Mouse (Mus musculus): ENCODE measurements around the gene Adgrg1.
A peak's percentile ranks its signal among the peaks of the same experiment; 100 is the strongest.

The Adgrg1 gene

DNA sequence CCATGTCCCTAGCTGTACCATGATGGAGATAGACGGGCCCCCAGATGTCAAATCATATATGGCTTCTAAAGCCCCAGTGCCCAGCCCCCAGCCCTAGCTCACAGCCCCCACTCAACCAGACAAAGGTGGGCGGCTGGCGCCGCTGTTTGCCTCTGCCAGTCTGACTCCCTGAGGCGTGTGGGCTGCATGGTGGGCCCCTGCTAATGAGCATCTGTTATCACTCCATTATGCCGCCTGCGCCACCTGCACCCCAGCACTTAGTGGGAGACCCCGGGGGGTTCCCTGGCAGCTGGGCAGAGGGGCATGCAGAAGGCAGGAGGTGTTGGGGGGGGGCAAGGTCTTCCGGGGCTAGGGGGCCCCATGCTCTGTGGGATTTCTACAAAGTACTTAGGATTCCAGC is 3.6 kb downstream of the Adgrg1 start:
- DNase-seq: no peak

DNA sequence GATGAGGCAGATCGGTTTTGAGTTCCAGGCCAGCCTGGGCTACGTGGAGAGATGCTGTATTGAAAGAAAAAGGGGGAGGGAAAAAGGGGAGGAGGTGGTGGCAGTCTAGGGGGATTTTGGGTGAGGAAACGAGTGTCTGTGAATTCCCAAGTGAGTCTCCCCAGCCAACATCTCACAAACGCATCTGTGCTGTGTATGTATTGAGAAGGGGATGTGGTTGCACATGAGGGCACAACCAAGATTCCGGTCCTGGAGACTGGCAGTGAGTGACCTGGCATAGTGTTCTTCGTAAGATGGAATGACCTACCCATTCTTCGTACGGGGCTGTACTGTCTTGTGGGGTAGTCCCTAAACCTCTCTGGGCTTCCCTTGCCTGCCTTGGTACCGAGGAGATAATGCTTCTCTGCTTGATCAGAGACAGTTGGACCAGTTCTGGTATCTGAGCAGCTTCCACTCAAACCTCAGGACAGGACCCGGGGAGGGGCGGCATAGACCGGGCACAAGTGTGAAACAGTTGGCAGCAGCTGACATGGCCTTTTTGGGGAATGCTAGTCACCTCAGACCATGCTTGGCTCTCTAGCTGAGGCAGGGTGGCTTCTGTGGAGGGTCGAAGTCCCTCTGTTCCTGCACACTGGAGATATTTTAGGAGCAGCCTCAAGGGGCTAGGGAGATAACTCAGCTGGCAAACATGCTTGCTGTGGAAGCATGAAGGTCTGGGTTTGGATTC is 4.2 kb downstream of the Adgrg1 start:
- no peak for DNase-seq

DNA sequence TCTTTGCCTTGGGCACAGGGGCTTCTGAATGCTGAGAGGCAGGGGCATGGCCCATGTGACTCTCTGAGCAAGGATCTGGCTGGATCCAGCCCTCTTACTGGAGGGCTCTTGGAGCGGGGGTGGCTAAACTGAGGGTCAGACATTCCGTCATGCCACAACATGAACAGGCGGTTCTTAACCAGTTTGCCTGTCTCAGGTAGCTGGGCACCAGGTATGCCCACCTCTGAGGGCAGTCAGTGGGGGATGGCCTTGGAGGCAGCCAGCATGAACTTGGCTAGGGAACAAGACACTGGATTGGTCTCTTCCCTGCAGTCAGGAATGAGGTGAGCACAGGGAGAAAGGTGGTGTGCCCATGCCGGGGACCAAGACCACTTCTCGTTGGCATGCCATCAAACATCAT is 5.6 kb downstream of the Adgrg1 start:
- DNase-seq: peak; percentile 89

DNA sequence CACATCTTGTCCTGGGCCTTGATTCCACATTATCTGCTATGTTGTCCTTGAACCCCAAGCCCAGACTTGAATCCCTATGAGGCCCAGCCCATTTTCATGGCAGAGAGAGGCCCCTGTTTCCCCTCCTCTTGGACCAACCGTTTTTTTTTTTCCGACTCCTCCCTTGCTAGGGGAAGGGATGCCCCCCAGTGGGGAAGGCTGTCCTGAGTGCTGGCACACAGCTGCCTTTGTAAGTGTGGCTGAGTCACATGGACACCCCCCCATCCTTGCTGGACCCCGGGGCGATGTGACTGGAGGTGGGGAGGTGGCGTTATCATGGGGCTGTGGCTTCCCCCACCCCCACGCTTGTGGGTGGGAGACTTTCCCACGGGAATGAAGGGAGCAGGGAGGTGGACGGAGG is 6.4 kb downstream of the Adgrg1 start:
- DNase-seq: peak; percentile 90

DNA sequence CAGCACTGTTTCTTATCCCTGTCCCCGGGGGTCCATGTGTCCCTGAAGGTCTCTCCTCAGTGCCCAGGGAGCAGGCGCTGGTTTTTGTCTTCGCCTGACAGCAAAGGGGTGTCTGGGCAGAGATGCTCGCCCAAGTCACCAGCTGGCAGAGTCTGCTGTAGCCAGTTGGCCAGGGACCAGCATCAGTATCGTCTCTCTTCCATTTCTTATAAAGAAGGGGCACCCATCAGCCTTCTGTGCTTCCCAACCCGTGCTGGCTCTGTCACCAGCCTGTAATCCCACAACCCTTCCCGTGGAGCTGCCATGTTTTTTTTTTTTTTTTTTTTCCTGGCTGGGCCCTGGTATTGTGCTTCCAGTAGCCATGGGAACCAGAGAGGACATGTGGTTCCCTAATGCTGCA is 7.3 kb downstream of the Adgrg1 start:
- no peak for DNase-seq

DNA sequence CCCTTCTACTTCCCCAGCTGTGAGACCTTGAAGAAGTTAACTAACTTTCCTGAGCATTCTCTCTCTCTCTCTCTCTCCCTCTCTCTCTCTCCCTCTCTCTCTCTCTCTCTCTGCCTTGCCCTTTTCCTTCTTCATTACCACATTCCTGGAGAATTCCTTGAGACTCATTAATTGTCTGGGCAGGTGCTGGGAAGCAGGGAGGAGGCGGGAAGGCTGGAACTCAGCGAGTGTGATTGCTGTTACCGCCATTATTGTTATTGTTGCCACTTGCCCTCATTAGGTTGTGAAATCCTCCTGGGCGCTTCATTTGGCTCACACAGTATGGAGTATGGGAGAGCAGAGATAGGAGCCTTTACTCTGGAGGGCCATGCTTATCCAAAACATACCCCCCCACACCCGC is 8.6 kb downstream of the Adgrg1 start:
- no peak for DNase-seq

DNA sequence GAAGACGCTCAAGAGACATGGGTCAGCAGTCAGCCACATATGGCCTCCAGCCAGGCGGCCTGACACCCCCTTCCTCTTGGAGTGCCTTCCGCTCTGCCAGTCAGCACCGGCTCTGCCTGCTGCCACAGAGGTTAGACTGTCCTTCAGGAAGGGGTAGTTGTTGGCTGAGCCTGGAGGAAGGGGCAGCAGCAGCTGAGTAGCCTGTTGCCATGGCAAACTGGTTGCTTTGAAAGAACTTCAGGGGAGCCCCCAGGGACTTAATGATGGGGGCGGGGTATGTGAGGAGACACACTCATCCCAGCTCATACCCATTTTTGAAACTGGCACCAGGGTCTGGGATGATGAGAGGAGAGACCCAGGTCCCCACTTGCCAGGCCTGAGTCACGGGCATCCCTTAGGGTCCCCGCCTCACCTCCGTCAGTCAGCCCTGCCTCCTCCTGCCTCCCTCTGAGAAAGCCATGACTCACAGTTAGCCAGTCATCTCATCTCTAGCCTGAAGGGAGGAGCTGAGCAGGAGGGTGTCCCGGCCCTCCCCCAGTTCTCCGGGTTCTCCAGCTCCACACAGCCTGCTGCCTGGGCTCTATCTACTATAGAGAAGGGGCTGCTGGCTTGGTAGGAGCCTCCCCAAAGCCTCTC is 9.4 kb downstream of the Adgrg1 start:
- peak; percentile 99 for DNase-seq

DNA sequence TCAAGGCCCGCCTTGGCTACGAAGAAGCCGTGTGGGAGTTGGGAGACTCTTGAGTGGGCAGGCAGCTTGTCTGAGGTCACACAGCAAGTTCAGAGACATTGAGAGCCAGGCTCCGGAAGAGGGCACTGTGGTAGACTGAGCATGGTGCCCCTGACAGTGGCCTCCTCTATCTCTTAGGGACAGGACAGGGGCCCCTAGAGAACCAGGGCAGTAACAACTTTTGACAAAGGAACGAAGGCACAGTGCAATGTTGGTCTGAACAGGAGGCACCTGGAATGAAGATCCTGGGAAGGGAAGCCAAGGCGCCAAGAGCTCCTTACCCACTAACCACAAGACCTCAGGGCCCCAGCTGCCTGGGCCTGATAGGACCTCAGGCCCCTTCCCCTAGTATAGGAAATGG is 10.5 kb downstream of the Adgrg1 start:
- DNase-seq: peak; percentile 94

DNA sequence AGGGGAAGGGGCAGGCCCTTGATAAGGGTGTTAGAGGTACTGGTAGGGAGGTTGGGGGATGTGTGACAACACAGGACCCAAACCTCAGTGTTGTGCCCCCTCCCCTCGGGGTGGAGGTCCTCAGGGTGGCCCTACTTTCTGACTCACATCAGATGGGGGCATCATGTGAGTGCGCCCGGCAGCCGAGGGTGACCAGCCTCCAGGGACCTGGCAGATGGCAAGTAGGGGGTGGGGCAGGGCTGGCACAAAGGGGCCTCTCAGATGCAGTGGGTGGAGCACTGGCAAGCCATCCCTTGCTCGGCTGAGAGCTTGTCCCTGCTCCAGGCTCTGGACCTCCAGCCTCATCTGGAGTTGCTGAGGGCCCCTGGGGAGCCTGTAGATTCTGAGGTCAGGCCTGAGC is 12.1 kb downstream of the Adgrg1 start:
- DNase-seq: peak; percentile 96

DNA sequence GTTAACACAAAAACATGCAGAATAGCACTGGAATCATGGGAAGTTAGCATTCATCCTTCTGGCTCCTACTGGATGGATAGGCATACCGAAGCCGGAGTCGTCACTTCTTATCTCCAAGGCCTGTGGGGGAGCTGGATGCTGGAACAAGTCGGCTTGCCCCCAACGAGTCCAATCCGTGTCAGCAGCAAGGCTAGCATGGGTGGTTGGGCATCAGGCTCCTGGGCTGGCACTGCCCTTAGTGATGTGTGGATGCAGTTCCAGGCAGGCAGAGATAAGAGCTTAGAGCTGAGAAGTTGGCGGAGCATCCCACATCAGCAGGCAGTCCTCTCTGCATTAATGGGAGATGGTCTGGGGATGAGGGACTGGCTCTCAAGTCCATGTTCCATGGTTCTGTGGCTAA is 13.0 kb downstream of the Adgrg1 start:
- peak; percentile 87 for DNase-seq

DNA sequence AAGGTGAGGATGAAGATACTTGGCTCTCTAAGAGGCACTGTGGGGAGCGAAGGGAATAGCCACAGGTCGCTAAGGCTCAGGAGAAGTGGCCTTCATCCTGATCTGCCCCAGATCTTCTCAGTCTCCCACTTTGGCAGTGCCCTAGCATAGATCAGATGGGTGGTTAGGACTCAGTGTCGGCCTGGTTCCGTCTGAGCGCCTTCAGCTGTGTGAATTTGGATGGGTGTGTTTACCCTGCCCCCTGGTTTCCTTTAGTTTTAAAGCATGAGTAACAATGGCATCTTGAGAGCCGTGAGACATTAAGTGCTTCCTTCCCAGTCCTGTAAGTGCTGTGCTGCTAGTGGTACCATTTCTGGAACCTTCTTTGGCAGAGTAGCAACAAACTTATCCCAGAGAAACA is 14.1 kb downstream of the Adgrg1 start:
- DNase-seq: peak; percentile 87

DNA sequence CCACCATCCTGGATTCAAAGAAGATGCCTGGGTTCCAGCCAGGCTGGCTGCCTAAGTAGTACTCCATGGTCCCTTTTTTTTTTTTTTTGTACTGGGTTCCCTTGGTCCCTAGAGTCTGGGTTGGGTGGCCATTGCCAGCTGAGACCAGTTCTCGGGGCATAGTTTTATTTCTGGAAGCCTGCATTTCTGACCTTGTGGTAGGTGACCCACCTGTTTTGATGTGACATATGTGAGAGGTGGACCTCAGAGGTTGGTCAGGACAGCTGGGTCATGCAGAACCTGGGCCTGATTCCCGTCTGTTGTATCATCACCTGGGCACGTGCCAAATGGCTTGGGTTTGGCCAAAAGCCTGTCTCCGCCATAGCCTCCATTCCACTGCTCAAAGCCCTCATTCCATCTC is 15.2 kb downstream of the Adgrg1 start:
- peak; percentile 85 for DNase-seq

DNA sequence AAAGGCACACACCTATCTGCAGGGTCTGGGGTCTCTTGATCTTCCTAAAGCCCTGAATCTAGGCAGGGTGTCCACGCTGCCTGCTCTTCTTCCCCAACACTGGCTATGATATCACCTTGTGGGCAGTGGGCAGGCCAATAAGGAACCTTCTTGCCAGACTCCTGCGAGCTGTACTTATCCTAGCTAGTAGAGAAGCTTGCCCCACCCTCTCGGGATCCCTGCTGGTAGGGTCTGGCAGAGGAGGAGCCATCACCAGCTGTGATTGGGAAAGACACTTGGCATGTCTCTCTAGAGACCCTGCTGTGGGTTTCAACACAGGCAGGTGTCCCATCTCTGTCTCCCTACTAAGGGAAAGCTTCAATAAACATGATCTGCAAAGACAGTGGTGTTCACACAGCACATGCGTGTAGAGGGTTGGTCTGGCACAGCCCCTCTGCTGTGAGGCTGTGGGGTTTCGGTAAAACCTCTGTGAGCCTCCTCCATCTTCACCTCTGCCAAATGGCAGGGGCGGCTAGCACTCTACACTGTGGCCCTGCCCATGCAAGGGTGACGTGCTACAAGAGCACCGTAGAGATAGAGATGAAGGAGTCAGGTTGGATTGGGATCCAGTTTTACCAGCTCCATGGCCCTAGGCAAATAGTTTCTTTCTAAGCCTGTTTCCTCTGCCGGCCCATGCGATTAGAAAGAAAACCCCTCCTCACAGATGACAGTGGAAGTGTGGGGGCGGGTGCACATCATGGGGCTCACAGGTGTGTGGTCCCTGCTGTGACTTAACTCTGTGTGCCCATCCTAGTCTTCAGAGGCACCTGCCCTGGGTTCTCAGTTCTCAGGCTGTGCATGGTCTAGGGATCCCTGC is 16.3 kb downstream of the Adgrg1 start:
- DNase-seq: peak; percentile 87

DNA sequence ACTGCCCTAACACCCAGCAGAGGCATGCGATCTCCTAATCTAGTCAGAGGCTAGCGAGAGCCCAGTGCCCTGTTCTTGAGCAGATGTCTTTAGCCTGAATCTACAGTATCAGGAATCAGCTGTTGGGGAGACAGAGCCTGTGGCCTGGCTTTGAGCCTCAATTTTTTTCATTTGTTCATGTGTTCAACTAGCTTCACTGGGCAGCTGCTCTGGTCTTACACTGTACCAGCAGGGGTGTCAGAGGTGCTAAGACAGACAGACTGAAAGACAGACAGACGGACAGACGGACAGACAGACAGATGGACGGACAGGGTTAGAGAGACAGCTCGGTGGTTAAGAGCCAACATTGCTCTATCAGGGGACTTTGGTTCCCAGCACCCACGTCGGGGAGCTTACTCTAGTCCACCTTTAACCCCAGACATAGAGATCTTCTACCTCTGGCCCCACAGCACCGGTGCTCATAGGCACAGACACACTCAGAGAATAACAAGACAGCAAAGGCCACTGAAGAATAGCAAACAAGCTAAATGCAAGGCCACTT is 17.0 kb downstream of the Adgrg1 start:
- no peak for DNase-seq

DNA sequence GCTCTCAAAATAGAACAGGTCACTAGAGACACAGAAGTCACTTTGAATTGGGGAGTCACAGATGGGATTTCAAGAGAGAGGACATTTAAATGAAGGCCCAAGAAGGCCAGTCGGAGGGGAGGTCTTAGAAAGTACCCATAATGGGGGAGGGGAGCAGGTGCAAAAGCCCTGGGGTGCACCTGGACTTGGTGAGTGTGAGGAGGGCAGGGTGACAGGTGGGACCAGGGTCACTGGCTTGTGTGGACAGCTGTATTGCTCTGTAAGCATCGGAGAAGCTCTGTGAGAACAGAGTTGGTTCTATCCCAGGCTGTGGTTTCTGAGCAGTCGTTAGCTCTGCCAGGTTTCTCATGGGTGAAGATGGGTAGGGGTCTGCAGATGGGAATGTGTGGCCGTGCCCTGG is 17.5 kb downstream of the Adgrg1 start:
- DNase-seq: no peak

DNA sequence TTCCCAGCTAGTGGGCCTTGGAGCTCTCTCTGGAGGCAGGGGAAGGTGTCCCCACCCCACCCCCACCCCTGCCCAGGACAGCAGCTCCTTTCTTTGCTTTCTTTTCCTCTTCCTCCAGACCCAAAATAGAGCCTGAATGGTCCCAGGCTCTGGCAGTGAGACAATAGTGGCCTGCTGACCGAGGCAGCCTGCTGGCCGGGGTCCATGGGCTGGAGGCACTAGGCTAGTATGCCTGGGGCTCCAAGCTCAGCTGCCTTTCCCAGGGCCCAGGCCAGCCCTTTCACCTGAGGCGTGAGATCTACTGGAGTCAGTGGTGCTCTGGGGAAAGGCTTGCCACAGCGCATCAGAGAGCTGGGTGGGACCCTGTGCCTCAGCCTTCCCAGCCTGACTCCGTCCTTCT is 18.0 kb downstream of the Adgrg1 start:
- DNase-seq: peak; percentile 99

DNA sequence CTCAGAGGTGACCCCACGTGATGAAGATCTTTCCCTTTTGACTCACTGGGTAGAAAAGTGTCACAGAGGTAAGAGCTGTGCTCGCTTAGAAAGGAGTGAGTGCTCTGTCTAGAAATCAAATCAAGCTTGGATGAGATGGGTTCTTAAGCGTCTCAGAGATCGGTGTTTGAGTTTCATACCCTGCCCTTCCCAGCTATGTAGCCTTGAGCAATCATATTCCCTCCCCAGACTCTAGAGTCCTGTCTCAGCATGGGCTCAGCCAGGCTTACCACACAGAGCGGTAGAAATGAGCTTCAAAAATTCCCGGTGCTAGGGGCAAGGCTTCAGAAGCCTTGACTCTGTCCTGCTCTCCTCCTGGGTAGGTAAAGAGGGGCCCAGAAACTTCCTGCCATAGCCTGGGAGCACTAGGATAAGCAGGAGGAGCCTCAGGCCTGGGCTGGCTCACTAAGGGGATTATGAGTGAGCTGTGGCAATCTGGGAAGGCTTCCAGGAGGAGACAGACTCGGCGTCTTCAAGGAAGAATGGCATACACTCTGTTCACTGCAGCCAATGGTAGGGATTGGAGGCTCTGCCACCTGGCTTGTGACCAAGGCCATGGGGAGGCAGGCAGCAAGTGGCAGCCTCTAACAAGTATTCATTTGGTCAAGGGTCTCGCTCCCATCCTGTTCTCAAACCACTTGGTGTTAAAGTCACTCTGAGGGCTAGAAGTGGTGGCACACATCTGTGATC is 18.6 kb downstream of the Adgrg1 start:
- peak; percentile 92 for DNase-seq

DNA sequence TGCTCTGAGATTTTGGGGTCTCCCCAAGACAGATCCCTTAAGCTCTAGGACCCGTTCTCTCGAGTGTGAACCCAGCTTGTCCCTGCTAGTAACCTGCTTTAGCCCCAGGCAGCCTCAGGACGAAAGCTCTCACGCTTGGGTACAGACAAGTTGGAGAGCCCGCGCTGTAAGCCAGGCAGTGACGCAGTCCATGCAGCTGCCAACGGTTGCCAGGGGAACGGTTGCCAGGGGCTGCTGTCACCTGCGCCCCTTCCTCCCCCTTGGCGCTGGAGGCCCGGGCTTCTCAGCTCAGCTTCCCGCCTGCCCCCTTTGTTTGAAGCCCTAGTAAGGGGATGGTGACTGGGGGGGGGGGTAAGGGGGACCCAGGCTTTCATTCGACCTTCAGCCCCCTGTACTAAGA is 19.5 kb downstream of the Adgrg1 start:
- DNase-seq: peak; percentile 95

DNA sequence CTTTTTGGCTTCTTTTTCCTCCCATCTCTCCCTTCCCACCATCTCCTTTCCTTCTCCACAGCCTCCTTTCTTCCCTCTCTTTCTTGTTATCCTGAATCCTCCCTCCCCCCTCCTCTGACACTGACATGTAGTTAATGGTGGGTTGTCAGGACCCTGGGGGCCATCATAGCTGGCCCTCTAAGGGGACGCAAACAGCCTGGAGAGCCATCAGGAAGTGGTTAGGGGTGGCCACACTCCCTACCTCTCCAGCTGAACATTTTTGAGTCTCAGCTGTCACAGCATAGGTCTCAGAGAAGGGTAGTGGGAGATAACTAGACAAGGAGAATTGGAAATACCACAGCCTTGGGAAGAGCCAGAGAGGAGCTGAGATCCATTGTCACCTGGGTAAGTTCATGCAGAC is 20.0 kb downstream of the Adgrg1 start:
- DNase-seq: no peak

DNA sequence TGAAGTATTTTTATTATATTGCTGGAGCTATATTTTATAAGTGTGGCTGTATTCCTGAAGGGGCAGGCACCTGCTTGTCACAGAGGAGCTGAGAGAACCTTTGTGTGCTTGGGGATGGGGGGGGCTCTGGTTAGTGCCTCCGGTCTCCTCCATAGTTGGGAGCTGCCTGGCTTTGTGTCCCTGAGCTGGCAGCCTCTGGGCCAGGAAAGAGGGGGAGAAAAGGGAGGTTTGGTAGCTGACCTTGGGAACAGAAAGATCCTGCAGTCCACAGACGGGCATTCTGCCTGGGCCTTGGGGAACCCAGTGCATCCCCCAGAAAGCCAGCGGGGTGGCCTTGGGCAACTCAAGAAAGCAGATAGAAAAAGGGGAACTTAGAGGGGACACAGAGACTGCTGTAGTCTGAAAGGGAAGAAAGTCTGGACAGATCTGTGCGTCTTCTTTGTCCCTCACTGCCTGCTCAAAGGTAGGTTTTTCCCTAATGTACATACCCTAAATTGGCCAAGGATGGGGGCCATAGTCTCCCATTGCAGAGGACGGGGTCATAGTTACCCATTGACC is 20.9 kb downstream of the Adgrg1 start:
- peak; percentile 94 for DNase-seq

DNA sequence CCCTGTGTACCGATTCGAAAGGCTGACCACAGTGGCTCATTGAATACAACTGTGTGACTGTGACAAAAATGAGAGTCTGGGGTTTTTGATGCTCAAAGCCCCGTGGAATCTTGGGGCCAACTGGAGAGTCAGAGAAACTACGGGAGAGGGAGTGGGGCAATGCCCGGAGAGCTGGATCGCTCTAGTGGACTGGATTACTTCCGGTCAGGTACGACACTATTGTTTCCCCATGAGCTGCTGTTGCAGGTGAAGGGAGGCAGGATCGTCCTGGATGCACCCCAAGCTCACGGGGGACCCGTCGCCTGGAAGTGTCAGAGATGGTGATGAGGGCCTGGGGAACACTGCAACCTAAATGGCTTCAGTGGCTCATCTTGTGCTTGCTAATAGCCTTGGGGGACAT is 21.5 kb downstream of the Adgrg1 start:
- DNase-seq: peak; percentile 88
